Mouse (Mus musculus) embryo, embryonic 10.5 days (tissue): ENCODE measurements around the gene St8sia6.
"Not testable (repeated sequence)": the region's sequence is repeated elsewhere in the genome, so short reads cannot be mapped to it uniquely, and the experiment has no call there.

Experiments used
- DNase-seq: peaks from one replicate; pipeline ENCODE4 v3.0.0-alpha.2; 2015; ENCODE audit warnings: low spot score

St8sia6 gene

GRCm38 (mm10) chr2:13793969-13794363 is at the start of gene St8sia6:
Gene St8sia6, minus strand, starts transcription at chr2:13794064.
- no peak for DNase-seq

DNA sequence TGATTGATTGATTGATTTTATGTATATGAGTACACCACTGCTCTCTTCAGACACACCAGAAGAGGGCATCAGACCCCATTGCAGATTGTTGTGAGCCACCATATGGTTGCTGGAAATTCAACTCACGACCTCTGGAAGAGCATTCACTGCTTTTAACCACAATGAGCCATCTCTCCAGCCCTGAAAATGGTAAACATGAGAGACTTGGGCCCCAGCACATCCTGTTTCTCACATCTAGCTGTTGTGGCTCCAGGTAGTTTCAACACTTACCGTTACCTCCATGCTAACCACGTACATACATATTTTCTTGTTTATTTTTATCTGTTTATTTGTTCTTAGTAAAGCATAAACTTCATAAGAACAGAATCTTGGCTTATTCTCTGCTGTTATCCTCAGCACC is 42.4 kb upstream of the St8sia6 start:
- DNase-seq: no peak

DNA sequence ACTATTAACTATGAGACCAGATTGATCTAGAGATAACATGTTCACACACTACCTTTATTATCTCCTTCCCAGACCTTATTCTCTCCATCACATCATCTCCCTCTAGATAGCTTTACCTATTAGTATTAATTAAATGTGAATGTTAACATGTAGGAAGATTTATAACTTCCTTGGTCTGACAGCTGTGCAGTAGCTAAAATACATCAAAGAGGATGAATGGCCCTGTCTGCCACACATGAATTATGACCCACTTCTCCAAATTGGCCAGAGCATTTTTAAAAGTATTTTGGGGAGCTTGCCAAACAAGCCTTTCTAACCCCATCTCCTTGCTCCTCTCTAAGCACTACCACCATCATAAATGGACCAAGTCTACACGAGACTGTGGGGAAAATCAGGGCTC is 41.1 kb upstream of the St8sia6 start:
- DNase-seq: no peak

GRCm38 (mm10) chr2:13816645-13817044 is 22.8 kb upstream of the St8sia6 start:
- DNase-seq: no peak

GRCm38 (mm10) chr2:13808593-13808992 is 14.7 kb upstream of the St8sia6 start:
- no peak for DNase-seq

DNA sequence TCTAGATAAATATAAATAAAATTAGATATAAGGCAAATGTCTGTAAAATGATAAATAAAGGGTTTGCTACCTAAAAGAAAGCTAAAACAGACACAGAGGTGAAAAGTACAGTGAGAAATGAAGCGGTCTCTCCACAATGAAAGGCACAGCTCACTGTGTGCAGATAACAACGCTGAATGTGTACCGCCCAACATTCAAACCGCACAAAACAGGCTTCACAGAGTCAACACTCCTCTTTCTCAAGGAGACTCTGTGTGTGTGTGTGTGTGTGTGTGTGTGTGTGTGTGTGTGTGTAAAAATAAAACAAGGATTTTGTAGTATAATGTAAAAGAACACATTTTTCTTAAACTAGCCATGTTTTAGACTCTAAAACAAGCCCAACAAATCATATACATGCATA is 14.1 kb upstream of the St8sia6 start:
- DNase-seq: no peak

- peak; percentile 5 for DNase-seq
Observed at GRCm38 (mm10) chr2:13806120-13806519, 12.3 kb upstream of the St8sia6 start.

GRCm38 (mm10) chr2:13800639-13801038 is 6.8 kb upstream of the St8sia6 start:
- no peak for DNase-seq

DNA sequence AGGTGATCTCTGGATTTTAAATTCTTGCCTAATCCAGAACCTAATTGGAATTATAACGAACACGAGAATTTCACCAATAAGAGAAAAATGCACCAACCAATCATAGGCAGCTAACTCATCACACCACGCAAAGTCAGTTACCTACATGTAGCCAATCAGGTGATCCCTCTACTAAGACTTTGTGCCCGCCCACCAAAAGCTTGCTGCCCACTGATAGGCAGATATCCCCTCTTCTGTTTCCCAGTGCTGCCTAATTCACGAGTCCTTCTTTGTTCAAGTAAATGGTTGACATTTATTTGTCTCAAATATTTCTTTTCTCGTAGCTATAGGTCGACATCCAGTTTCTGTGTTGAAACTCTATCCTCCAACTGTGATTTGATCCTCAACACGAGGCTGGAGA is 582 bp upstream of the St8sia6 start:
- no peak for DNase-seq

DNA sequence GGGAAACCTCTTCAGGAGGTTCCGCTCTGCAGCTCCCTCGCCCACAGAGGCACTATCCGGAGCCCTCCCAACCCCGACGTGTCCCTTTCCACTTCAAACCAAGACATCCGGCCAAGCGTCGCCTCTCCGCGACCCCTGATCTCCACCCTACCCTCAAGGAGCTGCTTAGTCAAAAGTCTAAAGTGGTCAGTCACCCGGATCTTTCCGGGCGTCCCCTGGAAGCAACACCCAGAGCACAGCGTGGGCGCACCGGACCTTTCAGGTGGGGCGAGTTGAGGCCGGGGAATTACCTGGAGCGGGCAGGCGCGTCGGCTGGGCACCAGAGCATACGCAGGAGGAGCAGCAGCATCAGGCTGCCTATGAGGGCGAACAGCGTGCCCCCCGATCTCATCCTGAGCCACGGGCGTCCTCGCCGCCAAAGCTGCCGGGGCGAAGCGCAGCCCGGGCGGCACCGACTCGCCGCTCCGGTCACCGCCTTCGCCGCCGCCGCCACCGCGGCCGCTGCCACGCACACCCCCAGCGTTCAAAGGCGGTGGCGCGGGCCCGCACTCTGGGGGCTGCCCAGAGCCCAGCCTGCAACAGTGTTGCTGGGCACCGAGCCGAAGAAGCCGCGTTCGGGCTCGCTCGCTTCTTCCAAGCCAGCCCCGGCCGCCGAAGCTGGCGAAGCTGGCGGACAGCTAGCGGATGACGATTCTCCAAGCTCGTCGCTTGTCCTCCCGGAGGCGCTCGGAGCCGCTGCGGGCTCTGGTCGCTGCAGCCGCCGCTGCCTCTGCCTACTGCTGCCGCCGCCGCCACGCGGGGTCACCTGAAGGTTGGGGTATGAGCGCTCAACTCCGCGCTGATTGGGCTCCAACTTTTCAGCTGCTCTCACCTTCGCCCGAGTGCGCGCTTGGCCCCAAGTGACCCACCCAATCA is 553 bp downstream of the St8sia6 start:
- peak; percentile 64 for DNase-seq

- peak; percentile 8 for DNase-seq
Observed at GRCm38 (mm10) chr2:13792256-13793005, 1.4 kb downstream of the St8sia6 start.

DNA sequence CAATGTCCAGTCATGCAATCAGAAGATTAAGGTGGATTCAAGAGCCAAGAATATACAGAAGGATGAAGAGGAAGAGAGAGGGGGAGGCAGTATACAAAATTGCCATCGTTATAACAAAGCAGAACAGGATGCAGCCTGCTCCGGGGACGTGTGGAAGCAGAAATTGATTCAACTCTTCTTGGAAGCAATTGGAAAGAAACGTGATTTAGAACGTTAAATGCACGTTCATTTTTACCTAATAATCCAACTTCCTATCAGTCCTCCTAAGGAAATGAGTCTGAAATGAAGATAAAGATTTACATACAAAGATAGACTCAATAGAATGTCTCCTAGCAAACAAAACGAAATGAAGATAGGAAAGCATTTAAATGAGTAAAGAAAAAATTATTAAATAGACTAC is 2.3 kb downstream of the St8sia6 start:
- no peak for DNase-seq

DNA sequence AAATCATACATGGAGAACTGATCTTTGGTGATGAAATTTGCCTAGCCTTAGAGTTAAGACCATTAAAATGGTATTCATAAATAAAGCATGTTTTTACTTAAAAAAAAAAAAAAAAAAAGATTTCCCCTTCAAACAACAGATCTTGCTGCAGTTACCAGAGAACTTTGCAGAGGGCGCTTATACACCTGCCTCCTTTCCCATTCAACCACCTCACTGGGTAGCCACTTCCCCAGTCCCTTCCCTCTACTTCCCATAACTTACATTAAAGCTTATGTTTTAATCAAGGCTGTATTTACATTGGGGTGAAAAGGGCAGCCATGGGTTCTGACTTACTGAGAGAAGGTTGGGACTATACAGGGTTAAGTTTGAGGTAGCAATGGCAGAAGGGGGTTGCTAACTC is 4.5 kb downstream of the St8sia6 start:
- DNase-seq: no peak

GRCm38 (mm10) chr2:13786577-13787168 is 7.2 kb downstream of the St8sia6 start:
- no peak for DNase-seq

GRCm38 (mm10) chr2:13785992-13786391 is 7.9 kb downstream of the St8sia6 start:
- not testable (repeated sequence) for DNase-seq

DNA sequence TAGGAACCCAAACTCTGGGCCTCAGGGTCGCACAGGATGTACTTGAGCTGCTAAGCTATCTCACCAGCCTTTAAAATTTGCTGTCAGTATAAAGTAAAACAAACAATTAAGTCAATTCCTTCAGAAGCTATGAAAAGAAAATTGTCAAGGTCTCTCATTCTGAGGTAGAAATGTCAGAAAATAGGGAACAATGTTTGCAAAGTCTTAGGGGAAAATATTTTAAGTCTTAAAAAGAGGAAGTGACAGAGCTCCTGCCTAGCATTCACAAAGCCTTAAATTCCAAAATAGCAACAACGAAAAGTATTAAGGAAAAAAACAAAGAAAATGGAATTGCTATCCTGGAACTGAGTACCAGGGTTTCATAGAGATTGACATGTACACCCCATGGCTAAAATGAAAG is 8.6 kb downstream of the St8sia6 start:
- no peak for DNase-seq

GRCm38 (mm10) chr2:13784448-13784847 is 9.4 kb downstream of the St8sia6 start:
- no peak for DNase-seq

GRCm38 (mm10) chr2:13777032-13777431 is 16.8 kb downstream of the St8sia6 start:
- no peak for DNase-seq

GRCm38 (mm10) chr2:13776453-13776852 is 17.4 kb downstream of the St8sia6 start:
- DNase-seq: no peak

GRCm38 (mm10) chr2:13775056-13775455 is 18.8 kb downstream of the St8sia6 start:
- DNase-seq: no peak

- DNase-seq: no peak
Observed at GRCm38 (mm10) chr2:13768524-13768923, 25.3 kb downstream of the St8sia6 start.

DNA sequence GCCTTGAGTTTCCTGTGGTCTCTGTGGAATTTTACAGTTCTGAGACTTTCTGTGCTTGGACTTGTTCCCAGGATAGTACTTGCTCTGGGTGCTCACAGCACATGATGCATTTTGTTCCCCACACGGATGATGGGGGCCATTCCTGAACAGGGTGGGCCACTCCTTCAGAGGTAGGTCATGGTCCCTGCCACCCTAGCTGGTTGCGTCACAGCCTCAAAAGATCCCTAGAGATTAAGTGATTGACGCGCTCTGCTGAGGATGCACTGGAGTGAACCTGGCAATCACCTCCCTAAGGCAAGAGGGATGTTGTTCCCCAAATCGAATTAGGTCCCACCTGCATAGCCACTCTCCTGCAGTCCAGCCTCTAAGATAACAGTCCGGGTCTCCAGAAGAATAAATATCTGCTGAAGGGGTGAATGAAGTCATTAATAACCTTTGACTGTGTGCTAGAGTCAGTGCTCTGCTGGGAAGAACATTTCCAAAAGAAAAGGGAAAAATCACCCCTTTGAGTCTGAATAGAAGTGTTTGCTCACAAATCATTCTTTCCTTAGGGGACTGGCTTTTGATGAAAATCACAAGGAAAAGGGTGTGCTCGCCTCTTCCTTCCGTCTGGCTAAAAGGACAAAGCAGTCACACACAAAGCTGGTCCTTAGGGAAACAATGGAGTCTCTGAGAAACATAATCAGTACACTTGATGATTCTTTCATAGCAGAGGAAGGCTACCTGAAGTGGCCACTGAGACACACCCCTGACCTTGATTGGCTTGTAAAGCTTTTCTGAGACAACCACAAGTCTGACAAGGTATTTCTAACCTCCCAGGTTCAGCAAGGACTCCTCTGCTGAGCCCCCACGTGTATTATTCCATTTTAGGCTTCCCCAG is 26.1 kb downstream of the St8sia6 start:
- no peak for DNase-seq
